Mouse (Mus musculus) urinary bladder, postnatal 14 days (tissue): Measurements from ENCODE around the gene Dnm2.

Experiments used
- DNase-seq: peaks from one replicate; pipeline ENCODE4 v3.0.0; 2021; ENCODE audit warnings: low spot score

Gene Dnm2

GRCm38 (mm10) chr9:21424631-21425555, at the start of gene Dnm2:
TSS of gene Dnm2 (plus strand) at chr9:21424908.
- DNase-seq: peak; percentile 96

- DNase-seq: no peak
Observed at GRCm38 (mm10) chr9:21379195-21379594, 45.5 kb upstream of the Dnm2 start.

GRCm38 (mm10) chr9:21380868-21381267, 43.8 kb upstream of the Dnm2 start:
- no peak for DNase-seq

- DNase-seq: no peak
Observed at GRCm38 (mm10) chr9:21383966-21384365, 40.7 kb upstream of the Dnm2 start.

GRCm38 (mm10) chr9:21392646-21393175, 32.0 kb upstream of the Dnm2 start:
- no peak for DNase-seq

GRCm38 (mm10) chr9:21395692-21396091, 29.0 kb upstream of the Dnm2 start:
- no peak for DNase-seq

- no peak for DNase-seq
Observed at GRCm38 (mm10) chr9:21397170-21397569, 27.5 kb upstream of the Dnm2 start.

GRCm38 (mm10) chr9:21401042-21401441, 23.7 kb upstream of the Dnm2 start:
- no peak for DNase-seq

- DNase-seq: no peak
Observed at GRCm38 (mm10) chr9:21402764-21403253, 21.9 kb upstream of the Dnm2 start.

GRCm38 (mm10) chr9:21403745-21404144, 21.0 kb upstream of the Dnm2 start:
- DNase-seq: no peak

- DNase-seq: no peak
Observed at GRCm38 (mm10) chr9:21405525-21405924, 19.2 kb upstream of the Dnm2 start.

- DNase-seq: no peak
Observed at GRCm38 (mm10) chr9:21407951-21408350, 16.8 kb upstream of the Dnm2 start.

GRCm38 (mm10) chr9:21408624-21409023, 16.1 kb upstream of the Dnm2 start:
- DNase-seq: no peak

GRCm38 (mm10) chr9:21409592-21410317, 15.0 kb upstream of the Dnm2 start:
- DNase-seq: peak; percentile 83

GRCm38 (mm10) chr9:21411669-21412550, 12.8 kb upstream of the Dnm2 start, which contains the start of gene Qtrt1:
TSS of gene Qtrt1 (plus strand) at chr9:21411837.
- DNase-seq: peak; percentile 87

GRCm38 (mm10) chr9:21417866-21418265, 6.8 kb upstream of the Dnm2 start:
- DNase-seq: no peak

GRCm38 (mm10) chr9:21419646-21420045, 5.1 kb upstream of the Dnm2 start:
- DNase-seq: no peak

GRCm38 (mm10) chr9:21425556-21425945, 843 bp downstream of the Dnm2 start:
- DNase-seq: no peak

GRCm38 (mm10) chr9:21426013-21426412, 1.3 kb downstream of the Dnm2 start:
- peak; percentile 45 for DNase-seq

GRCm38 (mm10) chr9:21426525-21426924, 1.8 kb downstream of the Dnm2 start:
- no peak for DNase-seq

GRCm38 (mm10) chr9:21427773-21428172, 3.1 kb downstream of the Dnm2 start:
- no peak for DNase-seq

- DNase-seq: no peak
Observed at GRCm38 (mm10) chr9:21428178-21428577, 3.5 kb downstream of the Dnm2 start.
